Mouse (Mus musculus) frontal cortex, adult 2 months (tissue): ENCODE measurements at regions not wholly inside any gene's neighbourhood (a gene's known extent, or its start where the extent isn't known, plus 50 kb on each side); places are given as distances from the start of the nearest gene placed in this dataset.
"Not testable (repeated sequence)": the region's sequence is repeated elsewhere in the genome, so short reads cannot be mapped to it uniquely, and the experiment has no call there.

ENCODE experiments used
- DNase-seq, 2 experiments: peaks; one replicate each; pipeline ENCODE4 v3.0.0; 2022; ENCODE audit warnings: low spot score in 1 of 2; ENCODE audit errors: extremely low spot score in 1 of 2

DNA sequence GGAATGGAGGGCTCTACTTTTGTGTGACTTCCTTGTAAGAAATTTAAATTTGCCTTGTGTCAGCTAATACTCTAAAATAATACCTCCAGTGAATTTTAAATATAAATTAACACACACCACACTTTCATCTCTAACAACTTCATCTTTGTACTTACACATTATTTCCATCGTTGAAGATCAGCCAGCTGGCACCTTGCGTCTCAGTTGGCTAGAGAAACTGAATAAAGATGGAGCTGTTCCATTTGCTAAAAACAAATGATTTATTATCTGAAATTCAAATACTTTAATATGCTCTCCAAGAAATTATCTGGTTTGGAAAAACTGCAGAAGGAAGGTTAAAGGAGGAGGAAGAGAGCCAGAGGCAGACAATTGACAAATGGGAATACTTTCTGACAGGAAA lies 122.0 kb upstream of the Gm11096 start:
- peak; percentile 2 to 53 for DNase-seq

DNA sequence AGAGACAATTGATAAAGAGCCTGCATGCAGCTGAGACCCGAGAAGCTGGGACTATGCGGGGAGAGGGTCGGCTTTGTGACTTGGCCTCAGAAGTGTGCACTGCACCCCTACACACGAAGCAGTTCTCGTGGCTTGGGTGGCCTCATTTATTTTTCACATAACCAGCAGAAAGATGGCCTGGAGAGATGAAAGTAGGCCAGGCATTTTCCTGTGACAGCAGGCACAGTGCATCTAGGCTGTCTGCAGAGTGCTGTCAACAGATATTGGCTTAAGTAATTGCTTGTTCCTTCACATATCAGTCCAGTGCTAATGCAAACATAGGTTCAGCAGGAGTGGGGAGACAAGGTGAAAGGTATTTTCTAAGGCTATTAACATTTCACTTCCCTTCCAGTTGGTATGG lies 124.9 kb upstream of the Gm11096 start:
- DNase-seq = no peak

DNA sequence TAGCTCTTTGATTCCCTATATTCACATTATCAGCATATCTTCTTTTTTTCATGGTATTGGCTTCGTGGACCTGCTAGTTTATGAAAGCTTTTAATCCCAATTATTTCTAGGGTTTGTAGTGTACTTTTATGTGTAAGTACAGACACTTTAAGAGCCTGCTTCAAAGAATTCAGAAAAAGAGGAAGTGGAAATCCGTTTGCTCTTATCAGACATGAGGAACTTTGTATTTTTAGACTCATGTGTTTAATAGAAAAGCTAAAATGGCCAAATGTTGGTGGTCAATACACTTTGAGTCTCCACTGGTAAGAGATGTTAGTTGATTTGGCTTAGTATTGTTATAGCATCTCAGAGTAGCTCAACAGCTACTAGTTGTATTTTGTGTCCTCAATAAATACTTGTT lies 135.7 kb upstream of the Gm11096 start:
- DNase-seq = no peak

DNA sequence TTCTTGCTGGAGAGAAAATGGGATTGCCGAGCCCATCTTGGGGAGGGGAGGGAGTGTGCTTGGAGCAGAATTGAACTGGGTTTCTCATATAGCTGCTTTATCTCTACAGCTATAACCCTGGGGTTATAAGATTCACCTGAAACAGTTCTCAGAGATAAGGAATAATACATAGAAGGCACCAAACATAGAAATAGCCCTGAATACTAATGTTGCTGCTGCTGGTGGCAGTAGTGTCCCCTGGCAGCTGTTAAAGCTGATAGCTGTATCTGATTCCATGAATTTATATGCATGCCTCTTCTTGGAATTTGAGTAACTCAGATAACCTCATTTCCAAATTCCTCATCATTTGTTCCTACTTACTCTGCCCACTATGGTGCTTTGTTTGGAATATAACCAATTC lies 137.0 kb upstream of the Gm11096 start:
- no peak for DNase-seq

DNA sequence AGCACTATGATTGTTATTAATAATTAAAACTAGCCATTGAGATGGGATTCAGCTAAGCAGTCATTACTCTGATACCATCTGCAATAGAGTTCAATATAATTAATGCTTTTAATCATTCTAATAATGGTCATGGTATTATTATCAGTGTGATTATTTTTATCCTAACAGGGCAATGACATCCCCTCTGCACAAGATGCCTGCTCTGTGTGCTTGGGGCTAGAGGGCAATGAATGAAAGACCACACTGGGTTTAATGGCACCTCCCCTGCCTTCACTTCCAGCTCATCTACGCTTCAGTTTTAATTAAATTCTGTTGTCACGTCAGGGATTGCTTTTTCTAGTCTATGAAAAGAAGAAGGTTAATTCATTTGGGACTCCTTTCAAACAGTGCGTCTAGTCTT lies 139.1 kb upstream of the Gm11096 start:
- DNase-seq = no peak

DNA sequence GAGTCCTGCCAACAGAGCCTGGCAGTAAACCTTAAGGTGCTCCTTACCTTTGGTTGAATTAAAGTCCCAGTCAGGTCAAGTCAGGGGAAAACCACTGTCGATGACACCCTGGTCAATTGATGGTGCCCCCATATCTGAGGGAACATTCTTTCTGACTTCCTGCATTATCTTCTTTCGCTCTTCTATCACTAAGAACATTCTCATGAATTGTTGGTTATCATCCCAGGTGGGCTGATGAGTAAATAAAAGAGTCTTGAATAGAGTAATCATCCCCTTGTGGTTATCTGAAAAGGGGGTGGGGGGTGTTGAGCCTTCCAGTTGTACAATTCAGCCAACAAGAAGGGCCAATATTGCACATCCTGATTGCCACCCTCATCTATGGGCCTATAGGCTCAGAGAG lies 149.7 kb upstream of the Gm11096 start:
- no peak for DNase-seq

DNA sequence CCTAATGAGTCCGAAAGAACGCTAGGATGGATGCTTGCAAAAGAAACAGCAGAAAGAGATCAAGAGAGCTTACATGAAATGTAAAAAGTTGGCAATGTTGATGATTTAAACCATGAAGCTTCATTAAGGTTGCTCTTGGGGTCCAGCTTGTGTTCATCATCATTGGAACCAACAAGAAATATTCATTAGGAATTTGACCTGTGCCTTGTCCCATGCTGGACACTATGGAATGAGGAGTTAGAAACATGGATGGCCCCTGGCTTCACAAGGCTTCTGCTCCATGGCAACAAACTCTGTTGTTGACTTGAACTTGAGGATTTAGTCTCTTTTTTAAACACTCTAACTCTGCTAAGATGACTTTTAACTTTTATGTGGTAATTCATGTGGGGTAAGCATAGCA lies 159.0 kb upstream of the Gm11096 start:
- DNase-seq = no peak

DNA sequence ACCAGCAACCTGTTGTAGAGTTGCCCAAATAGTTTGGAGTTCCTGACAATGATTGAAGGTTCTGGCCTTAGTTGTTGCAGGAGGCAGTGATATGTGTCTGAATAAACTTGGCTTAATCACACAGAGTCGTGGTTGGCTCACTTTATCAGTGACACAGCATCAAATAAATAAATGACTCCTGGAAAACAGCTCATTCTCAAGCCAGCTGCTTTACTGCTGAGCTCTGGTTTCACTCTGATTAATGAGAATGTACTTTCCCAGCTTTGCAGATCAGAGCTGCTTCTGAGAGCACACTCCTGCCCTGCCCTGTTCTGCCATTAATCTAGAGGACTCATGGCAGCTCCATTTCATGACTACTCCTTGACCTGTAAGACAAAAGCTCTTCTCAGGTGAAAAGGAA lies 171.3 kb upstream of the Gm11096 start:
- no peak for DNase-seq

DNA sequence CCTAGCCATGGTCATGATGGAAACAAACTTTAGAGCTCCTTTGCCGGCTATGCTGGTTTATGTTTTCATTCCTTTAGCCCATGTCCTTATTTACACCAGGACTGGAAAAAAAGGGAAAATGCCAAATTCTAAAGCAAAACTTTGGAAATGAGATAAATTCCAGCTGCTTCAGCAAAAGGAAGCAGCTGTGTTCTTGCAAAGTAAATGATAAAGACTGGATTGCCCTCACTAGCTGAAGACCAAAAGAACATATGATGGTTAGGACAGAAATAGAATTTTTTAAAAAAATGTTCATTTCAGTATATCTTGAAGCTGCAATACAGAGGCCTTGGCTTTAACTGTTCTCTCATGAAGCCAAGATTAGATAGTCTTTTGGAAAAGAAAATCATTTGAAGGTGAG lies 179.6 kb upstream of the Gm11096 start:
- DNase-seq = no peak

DNA sequence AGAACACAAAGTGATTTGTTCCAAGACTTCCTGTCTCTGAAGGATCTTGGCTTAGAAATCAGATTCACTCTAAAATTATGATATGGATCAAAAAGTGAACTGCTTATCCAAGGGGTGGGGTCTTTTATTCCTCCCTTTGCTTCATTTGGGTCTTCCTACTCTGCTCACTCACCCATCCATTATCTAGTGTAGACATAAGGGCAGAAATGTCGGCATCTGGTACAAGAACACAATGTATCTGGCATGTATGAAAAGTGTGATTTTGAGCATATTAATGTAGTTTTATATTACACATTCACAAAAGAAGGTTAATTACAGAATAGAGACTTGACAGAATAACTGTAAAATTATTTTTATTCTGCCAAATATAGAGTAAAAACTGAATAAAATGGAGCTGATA lies 181.5 kb upstream of the Gm11096 start:
- no peak for DNase-seq

DNA sequence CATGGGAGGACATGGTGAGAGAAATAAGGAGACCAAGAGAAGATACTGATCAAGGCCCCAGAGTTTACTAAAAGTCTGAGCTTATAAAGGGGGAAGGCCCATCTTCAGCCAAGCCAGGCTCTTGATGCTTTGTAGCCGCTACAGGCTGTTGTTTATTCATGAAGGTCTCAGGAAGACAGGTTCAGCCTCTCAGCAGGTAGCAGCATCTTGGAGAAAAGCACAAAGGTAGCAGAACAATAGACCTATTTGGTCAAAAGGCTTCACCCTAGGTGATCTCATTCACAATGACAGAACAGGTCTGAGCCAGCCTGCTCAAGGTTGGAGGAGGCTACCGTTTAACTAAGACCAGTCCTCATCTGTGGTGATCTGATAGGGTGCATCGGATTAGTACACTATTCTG lies 185.5 kb upstream of the Gm11096 start:
- no peak for DNase-seq

DNA sequence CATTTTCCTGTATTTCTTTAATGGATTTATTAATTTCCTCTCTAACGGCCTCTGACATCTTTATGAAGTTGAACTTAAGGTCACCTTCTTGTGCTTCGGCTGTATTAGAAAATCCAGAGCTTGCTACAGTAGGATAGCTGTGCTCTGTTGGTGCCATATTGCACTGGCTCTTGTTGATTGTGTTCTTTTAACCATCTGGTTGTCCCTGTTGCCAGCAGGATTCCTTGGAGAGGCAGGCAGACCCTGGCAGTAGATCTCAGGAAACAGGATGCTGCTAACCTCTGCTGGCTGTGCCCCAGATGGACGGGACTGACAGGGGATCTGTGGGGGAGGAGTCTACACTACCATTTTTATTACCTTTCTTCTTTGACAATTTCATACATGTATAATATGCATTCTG lies 185.9 kb upstream of the Thumpd2 start:
- no peak for DNase-seq

DNA sequence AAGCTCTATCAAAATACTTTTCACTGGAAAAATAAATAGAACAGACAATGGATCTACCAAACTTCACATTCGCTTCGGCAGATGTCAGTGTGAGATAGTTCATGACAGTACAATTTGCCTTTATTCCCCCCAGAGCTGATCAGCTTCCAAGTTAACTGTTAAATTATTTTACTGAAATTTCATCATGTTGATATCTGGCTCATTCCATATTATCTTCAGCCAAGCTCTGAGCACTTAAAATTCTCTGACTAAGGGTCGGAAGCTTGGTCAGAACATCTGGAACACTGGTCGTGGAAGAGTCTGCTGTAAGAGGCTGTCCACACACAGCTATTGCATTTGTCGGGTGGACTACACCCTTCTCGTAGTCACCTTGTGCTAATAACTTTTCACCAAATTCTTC lies 181.3 kb upstream of the Thumpd2 start:
- DNase-seq = no peak

DNA sequence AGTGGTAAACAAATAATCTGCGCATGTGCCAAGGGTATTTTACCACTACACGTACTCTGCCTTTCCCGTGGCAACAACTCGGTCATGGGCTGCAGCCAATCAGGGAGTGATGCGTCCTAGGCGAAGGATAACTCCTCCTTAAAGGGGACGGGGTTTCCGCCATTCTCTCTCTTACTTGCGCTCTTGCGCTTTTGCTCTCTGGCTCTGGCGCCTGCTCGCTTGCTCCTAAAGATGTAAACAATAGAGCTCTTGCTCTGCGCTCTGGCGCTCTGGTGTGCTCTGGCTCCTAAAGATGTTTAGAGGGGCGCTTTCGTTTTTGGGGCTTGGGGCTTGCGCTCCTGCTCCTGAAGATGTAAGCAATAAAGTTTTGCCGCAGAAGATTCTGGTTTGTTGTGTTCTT lies 166.9 kb upstream of the Thumpd2 start:
- DNase-seq = not testable (repeated sequence)

DNA sequence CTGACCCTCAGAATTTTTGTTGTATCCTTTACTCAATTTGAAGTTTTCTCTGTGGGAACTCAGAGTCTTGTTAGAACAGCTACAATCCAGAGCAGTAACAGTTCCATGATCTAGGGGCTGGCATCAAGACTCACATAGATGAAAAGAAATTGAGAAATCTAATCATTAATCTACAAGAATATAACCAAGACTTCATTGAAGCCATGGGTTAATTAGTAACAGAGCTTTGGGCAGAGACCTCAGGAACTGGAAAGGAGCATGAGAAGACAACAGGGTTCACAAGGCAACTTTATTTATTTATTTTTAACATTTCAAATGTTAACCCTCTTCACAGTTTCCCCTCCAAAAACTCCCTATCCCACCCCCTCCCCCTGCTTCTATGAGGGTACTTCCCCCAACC lies 160.4 kb upstream of the Thumpd2 start:
- no peak for DNase-seq

DNA sequence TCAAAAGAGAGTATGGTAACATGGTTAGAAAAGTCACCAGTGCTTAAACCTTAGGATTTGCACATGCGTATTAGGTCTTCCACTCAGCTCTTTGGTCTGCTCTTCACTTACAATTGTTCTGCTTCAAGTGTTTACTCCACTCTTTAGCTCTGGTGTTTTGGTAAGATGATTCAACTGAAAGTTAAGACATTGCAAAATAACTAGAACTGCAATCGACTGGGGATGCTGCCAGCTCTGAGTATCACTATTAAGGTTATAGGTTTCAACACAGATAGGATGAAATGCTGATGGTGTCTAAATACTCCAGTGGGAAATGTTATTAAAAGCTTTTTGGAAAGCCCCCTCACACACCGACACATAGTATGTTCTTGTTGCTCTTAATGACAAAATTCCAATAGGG lies 156.6 kb upstream of the Thumpd2 start:
- DNase-seq = no peak

DNA sequence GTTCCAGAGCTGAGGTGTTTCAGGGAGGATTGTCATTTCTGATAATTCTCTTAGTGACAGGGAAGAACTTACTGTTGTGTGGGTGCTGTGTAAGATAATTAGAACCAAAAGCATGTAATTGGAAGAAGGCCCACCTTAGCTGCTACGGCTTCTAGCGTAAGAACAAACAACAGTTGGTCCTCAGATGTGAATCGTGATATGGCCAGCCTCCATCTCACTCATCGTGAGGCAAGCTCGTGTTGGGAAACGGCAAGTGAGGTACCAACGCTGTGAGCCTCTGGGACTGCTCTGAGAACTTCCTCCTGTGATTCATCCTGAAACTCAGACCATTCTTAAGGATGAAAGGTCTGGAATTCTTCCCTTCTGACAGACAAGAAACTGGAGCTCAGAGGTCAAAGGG lies 150.0 kb upstream of the Thumpd2 start:
- peak in 1 of 2 experiments; percentile 38 for DNase-seq

DNA sequence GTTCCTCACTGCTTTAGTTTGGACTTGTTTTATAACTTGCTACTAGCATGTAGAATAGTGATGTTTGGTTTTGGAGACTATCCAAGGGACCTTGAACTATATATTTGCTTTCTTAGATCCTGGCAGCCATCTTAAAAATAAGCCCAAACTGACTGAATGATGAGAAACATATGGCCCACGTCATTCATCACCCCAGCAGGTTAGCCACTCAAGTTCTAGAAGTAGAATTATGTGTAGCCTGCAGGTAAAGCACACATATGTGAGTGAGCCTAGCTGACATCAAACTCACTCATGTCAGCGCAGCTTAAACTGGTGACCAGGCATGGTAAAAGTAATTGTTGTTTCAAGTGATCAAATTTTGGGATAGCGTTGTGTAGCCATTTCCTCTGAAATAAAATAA lies 147.2 kb upstream of the Thumpd2 start:
- no peak for DNase-seq

DNA sequence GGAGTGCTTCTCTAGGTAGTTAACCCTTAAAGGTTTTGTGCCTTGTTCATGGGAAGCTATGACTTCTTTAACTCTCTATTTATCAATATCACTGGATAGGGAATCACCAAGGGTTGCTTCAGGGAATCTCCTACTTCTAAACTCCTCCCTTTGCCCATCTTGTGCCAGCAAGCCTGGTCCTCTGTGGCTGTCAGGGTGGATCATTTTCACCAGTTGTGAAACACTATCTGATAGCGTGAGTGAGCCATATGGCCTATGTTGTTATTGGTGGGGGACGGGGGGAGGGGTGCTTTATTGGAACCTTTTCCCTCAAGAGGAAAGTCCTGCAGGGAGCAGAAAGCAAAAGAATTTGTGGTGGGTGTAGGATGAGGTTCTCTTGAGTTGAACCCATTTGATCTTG lies 145.5 kb upstream of the Thumpd2 start:
- DNase-seq = no peak

DNA sequence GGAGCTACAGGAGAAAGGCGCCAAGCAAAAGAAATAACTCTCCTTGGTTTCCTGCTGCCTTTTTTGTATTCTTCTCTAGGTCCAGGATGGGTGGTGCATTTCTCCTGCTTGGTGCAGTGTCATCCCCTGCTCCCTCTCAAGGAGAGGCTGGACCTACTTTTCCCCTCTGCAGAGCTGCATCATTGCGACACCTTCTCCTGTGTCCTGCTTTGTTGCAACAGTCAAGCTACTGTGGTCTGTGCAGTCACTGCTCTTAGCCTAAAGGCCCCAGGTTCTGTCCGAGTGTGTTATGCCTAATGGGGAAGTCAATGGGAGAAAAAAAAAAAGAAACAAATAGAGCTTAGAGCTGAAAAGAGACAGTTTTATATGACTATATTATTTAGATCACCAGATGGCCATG lies 144.4 kb upstream of the Thumpd2 start:
- DNase-seq = no peak

DNA sequence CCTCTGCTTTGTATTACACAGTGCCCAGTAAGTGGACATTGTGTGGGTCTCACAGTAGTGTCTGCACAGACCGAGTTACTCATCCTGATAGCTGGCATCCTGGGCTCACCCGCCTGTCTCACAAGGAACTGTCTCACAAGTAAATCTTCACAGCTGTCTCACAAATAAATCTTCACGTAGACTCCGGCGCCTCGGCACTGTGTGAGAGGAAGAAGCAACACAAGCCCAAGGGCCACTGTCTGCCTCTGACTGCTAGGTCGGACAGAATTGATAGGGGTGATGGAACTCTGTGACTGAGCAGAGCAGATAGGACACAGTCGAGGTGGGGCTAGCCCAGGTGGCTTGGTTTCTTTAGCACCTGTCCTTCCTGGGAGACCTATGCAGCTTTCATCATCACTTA lies 136.2 kb upstream of the Thumpd2 start:
- no peak for DNase-seq

DNA sequence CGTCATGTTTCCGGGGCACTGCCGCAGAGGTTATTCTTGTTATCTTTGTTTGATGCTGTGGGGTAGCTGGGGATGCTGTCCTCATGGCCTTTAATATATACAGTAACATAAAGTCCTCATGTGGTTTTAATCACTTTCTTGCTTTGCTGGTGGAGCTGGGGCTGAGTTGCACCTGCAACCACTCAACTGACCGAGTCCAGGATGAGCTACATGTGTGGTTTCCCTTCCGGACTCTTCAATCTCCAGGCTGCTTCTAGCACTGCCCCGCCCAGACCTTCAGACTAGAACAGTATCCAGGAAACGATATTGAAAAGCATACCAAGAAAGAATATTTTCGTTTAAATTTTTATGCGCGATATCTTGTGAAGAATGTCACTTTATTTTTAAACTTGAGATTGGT lies 129.1 kb upstream of the Thumpd2 start:
- peak in 1 of 2 experiments; percentile 15 for DNase-seq

DNA sequence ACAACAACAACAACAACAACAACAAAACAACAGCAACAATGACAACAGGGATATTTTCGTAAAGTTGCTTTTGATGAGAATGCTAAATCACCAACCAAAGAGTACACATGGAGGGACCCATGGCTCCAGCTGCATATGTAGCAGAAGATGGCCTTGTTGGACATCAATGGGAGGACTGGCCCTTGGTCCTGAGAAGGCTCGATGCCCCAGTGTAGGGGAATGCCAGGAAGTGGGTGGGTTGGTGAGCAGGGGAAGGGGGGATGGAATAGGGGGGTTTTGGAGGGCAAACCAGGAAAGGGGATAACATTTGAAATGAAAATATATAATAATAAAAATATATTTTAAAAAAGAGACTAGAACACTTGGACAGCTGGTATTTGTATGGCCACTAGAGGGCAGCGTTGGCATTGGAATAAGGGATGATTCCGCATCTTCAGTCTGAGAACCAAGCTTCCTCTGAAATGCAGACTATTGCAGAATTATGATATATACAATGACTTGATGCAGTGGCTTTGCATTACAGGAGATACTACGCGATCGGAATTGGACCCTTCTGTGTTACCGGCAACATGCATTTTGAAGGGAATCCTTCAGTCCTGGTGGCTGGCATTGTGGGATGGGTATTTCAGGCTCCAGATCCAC lies 128.5 kb upstream of the Thumpd2 start:
- peak; percentile 28 to 91 for DNase-seq
